Mouse (Mus musculus): ENCODE results near the gene Map3k21. TPM values are rescaled to one million over a fixed set of nuclear protein-coding genes. Genes with fewer than 3 reads are reported as not detected.

The Map3k21 gene
- total and polyA plus RNA-seq, 3 experiments, result not detected

GRCm38 (mm10) chr8:125986999-125987589, 76.8 kb downstream of the Map3k21 start:
- Histone ChIP-seq H3K4me1 (ENCODE audit: control insufficient read depth in 1 of 2, insufficient read depth in 2 of 2) (no peaks in the 10 kb centered on the region), H3K27ac (ENCODE audit: insufficient read depth, low read depth) (no peak overlapping the region), H3K4me2 (ENCODE audit: insufficient read depth, low read depth, poor library complexity, severe bottlenecking) (no peak overlapping the region), H3K4me3 (replicated peaks in 1 of 3; ENCODE audit: low read depth in 2 of 3, low read length in 2 of 3, poor library complexity in 1 of 3) (no peak overlapping the region), H3K9me3 (replicated peaks; ENCODE audit: low read length) (no peaks in the 10 kb centered on the region), H3K9ac (ENCODE audit: insufficient read depth, low read depth) (no peak overlapping the region), H3K36me3 (replicated peaks in 1 of 2; ENCODE audit: control insufficient read depth in 1 of 2, insufficient read depth in 1 of 2, low read length in 1 of 2) (no peaks in the 10 kb centered on the region), H3K27me3 (replicated peaks) (peaks cover 73% of the 10 kb centered on the region), H3K79me2 (replicated peaks; ENCODE audit: control insufficient read depth, extremely low read depth, insufficient read depth, poor library complexity, severe bottlenecking) (no peaks in the 10 kb centered on the region)
- no peak for DNase-seq (ENCODE audit: extremely low read depth)
- dilution Hi-C loops (cut with MboI; ENCODE audit: extremely low pct_ligation_motif_present, extremely low pct_unique_long_range_greater_than_20kb, low sequenced_read_pairs), result no loop called here
- in situ Hi-C loops (cut with MboI; ENCODE audit: low pct_ligation_motif_present, low pct_unique_long_range_greater_than_20kb, low sequenced_read_pairs), result no loop called here
- TF ChIP-seq MYC (IDR thresholded peaks at IDR 0.05; ENCODE audit: low read depth, low read length) (no peak), RAD21 (IDR thresholded peaks at IDR 0.05; ENCODE audit: low read depth, low read length) (no peak), ZC3H11A (IDR thresholded peaks at IDR 0.05; ENCODE audit: low read depth, low read length) (no peak)

- Histone ChIP-seq H3K9me3 (replicated peaks; ENCODE audit: low read length) (no peaks in the 10 kb centered on the region), H3K36me3 (replicated peaks in 1 of 2; ENCODE audit: control insufficient read depth in 1 of 2, insufficient read depth in 1 of 2, low read length in 1 of 2) (no peaks in the 10 kb centered on the region), H3K9ac (ENCODE audit: insufficient read depth, low read depth) (no peak overlapping the region), H3K4me1 (ENCODE audit: control insufficient read depth in 1 of 2, insufficient read depth in 2 of 2) (no peaks in the 10 kb centered on the region), H3K27me3 (replicated peaks) (peaks cover 75% of the 10 kb centered on the region), H3K27ac (ENCODE audit: insufficient read depth, low read depth) (no peak overlapping the region), H3K79me2 (replicated peaks; ENCODE audit: control insufficient read depth, extremely low read depth, insufficient read depth, poor library complexity, severe bottlenecking) (no peaks in the 10 kb centered on the region), H3K4me3 (replicated peaks in 1 of 3; ENCODE audit: low read depth in 2 of 3, low read length in 2 of 3, poor library complexity in 1 of 3) (no peak overlapping the region), H3K4me2 (ENCODE audit: insufficient read depth, low read depth, poor library complexity, severe bottlenecking) (no peak overlapping the region)
- DNase-seq (ENCODE audit: extremely low read depth), result no peak
- in situ Hi-C loops (cut with MboI; ENCODE audit: low pct_ligation_motif_present, low pct_unique_long_range_greater_than_20kb, low sequenced_read_pairs), result no loop called here
- TF ChIP-seq MAZ (IDR thresholded peaks at IDR 0.05; ENCODE audit: low read depth, low read length) (no peak), RCOR1 (conservative IDR thresholded peaks at IDR 0.05; ENCODE audit: low read depth, low read length) (no peak), NELFE (IDR thresholded peaks at IDR 0.05; ENCODE audit: low read depth, low read length) (no peak), EP300 (IDR thresholded peaks at IDR 0.05; ENCODE audit: low read length) (no peak), ZNF384 (IDR thresholded peaks at IDR 0.05; ENCODE audit: low read depth, low read length) (no peak), GABPA (IDR thresholded peaks at IDR 0.05; ENCODE audit: insufficient replicate concordance, low read depth, low read length) (no peak), USF1 (IDR thresholded peaks at IDR 0.05; ENCODE audit: low read depth, low read length) (no peak), PAX5 (IDR thresholded peaks at IDR 0.05; ENCODE audit: low read length) (no peak), POLR2A (IDR thresholded peaks at IDR 0.05; ENCODE audit: low read depth, low read length) (no peak), KAT2A (IDR thresholded peaks at IDR 0.05; ENCODE audit: insufficient replicate concordance, low read length) (no peak), BHLHE40 (IDR thresholded peaks at IDR 0.05; ENCODE audit: low read depth, low read length) (no peak), TBP (conservative IDR thresholded peaks at IDR 0.05; ENCODE audit: low read depth, low read length) (no peak), SMC3 (IDR thresholded peaks at IDR 0.05; ENCODE audit: low read depth, low read length) (no peak), CTCF (conservative IDR thresholded peaks at IDR 0.05 in 1 of 2, IDR thresholded peaks at IDR 0.05 in 1 of 2; ENCODE audit: low read depth in 2 of 2, low read length in 2 of 2) (no peak), CHD1 (IDR thresholded peaks at IDR 0.05; ENCODE audit: low read depth, low read length) (no peak)
- dilution Hi-C loops (cut with MboI; ENCODE audit: extremely low pct_ligation_motif_present, extremely low pct_unique_long_range_greater_than_20kb, low sequenced_read_pairs), result no loop called here
Measured at GRCm38 (mm10) chr8:125987996-125988395, 77.7 kb downstream of the Map3k21 start.
